Mouse (Mus musculus) midbrain, embryonic 11.5 days (tissue): ENCODE measurements at regions not wholly inside any gene's neighbourhood (a gene's known extent, or its start where the extent isn't known, plus 50 kb on each side); places are given as distances from the start of the nearest gene placed in this dataset.

Source experiments
- ATAC-seq: fragments of 200-750 bp; cut with Nextera tagmentation; 2 replicates; pipeline ENCODE4 v1.8.0; 2017; ENCODE audit warnings: moderate TSS enrichment, moderate library complexity; ENCODE audit not compliant: low FRiP score
- DNase-seq: peaks from one replicate; pipeline ENCODE4 v3.0.0; 2015; ENCODE audit warnings: low spot score; ENCODE audit errors: missing footprints
- H3K27ac ChIP-seq: fragments of 300-500 bp; sonication (generic); 2 replicates; pipeline ENCODE4 v1.5.1; 2014; ENCODE audit warnings: low read depth, low read length
- H3K27me3 ChIP-seq: fragments of 300-500 bp; sonication (generic); 2 replicates; pipeline ENCODE4 v1.6.1; 2014; ENCODE audit warnings: mild to moderate bottlenecking, low read length, moderate library complexity, mixed read lengths; ENCODE audit not compliant: control insufficient read depth, insufficient read depth
- H3K36me3 ChIP-seq: fragments of 300-500 bp; sonication (generic); 2 replicates; pipeline ENCODE4 v1.6.1; 2014; ENCODE audit warnings: mild to moderate bottlenecking, low read length, moderate library complexity, mixed read lengths; ENCODE audit not compliant: control insufficient read depth, insufficient read depth
- H3K4me1 ChIP-seq: fragments of 300-500 bp; sonication (generic); 2 replicates; pipeline ENCODE4 v1.6.1; 2014; ENCODE audit warnings: low read length; ENCODE audit not compliant: control insufficient read depth, insufficient read depth
- H3K4me2 ChIP-seq: fragments of 300-500 bp; sonication (generic); 2 replicates; pipeline ENCODE4 v1.6.1; 2014; ENCODE audit warnings: mild to moderate bottlenecking, moderate library complexity
- H3K4me3 ChIP-seq: fragments of 300-500 bp; sonication (generic); 2 replicates; pipeline ENCODE4 v1.5.1; 2014; ENCODE audit warnings: low read depth, low read length
- H3K9ac ChIP-seq: fragments of 300-500 bp; sonication (generic); 2 replicates; pipeline ENCODE4 v1.6.1; 2014; ENCODE audit warnings: low read length
- H3K9me3 ChIP-seq: fragments of 300-500 bp; sonication (generic); 2 replicates; pipeline ENCODE4 v1.6.1; 2016; ENCODE audit warnings: low read length; ENCODE audit not compliant: control insufficient read depth
- whole genome bisulfite sequencing: fragments of 180-500 bp; shearing (Covaris S2); extraction: QIAGEN DNeasy Blood & Tissue Kit; methylation state at CpG from one replicate; pipeline ENCODE4 v1.1.7; 2014; 5-methylcytosine and 5-hydroxymethylcytosine counted together

DNA sequence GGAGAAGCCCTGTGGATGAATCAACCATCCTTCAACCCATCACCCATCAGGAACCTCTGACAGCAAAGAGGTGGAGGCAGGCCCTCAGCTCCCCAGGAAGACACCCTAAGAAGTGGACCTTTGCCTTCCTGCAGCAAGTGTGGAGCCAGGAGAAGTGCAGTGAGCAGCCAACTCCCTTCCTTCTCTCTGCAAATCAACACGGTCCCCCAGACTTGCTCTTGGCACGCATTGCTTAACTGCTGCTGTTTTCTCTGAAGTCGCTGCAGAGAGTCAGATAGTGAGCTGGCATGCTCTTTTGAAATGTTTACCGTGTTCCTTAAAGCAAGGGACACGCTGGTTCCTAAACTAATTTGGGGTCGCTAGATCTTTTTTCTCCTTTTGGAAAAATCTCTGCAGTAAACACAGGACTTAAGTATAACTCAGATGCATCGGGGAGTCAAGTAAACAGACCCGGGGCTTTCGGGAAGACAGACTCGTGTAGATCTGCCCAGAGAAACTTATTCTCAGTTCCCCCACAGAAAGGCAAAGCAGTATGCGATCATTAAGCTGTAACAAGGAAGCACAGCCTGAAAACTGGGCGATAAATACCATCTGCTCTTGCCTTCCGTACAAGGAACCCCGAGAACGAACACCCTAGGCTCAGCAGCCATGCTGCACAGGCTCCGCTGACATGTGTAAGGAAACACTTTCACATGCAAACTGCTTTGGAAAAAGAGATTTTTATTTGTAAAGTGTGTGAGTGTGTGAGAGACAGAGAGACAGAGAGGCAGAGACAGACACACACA, 231.2 kb upstream of the Dio3 start:
- H3K9ac ChIP-seq = no peak overlapping the region
- peak; percentile 21 for DNase-seq
- H3K36me3 ChIP-seq = no peaks in the 10 kb centered on the region
- H3K4me3 ChIP-seq = no peak overlapping the region
- H3K9me3 ChIP-seq = no peaks in the 10 kb centered on the region
- no peak overlapping the region for H3K4me2 ChIP-seq
- H3K27me3 ChIP-seq = no peaks in the 10 kb centered on the region
- no peaks in the 10 kb centered on the region for H3K4me1 ChIP-seq
- no peak overlapping the region for H3K27ac ChIP-seq
- WGBS = 84% methylated on average over 16 of the region's 16 CpGs
- ATAC-seq = no peak

DNA sequence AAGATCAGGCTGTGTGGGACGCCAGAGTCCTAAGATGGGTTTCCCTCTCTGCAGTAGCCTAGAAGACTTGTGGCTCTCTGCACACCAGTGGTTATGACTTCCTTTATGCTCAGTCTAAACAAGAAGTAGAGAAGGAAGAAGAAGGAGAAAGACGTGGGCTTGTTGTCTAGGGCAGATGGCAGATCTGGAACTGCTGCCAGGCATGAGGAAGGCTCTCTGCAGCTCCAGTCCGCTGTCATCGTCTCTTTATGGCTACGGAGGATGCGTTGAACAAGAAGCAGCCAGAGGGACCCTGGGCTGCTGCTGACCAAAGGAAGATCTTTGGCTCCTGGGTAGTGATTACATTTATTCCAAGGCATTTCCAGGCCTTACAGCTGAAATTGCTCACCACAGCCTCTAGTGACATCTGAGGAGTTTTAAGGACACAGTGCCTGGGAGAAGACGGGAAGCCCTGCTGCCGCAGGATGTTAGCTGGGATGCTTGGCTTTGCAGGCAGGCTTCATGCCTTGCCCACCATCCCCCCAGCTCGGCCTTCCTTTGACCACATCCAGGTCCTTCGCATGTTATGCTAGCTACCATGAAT, 229.6 kb upstream of the Dio3 start:
- no peak overlapping the region for H3K4me2 ChIP-seq
- H3K9ac ChIP-seq = no peak overlapping the region
- H3K27ac ChIP-seq = no peak overlapping the region
- H3K4me3 ChIP-seq = no peak overlapping the region
- no peaks in the 10 kb centered on the region for H3K36me3 ChIP-seq
- 90% methylated on average over 10 of the region's 10 CpGs for WGBS
- H3K27me3 ChIP-seq = no peaks in the 10 kb centered on the region
- peak; percentile 8 for DNase-seq
- no peaks in the 10 kb centered on the region for H3K9me3 ChIP-seq
- ATAC-seq = no peak
- H3K4me1 ChIP-seq = no peaks in the 10 kb centered on the region

GRCm38 (mm10) chr12:110059321-110059720, 219.5 kb upstream of the Dio3 start:
- Histone ChIP-seq H3K4me3 (no peak overlapping the region), H3K4me1 (no peaks in the 10 kb centered on the region), H3K9me3 (no peaks in the 10 kb centered on the region), H3K4me2 (no peak overlapping the region), H3K27me3 (no peaks in the 10 kb centered on the region), H3K27ac (no peak overlapping the region), H3K9ac (no peak overlapping the region), H3K36me3 (no peaks in the 10 kb centered on the region)
- DNase-seq (no peak), ATAC-seq (no peak)
- WGBS = 78% methylated on average over 5 of the region's 5 CpGs

DNA sequence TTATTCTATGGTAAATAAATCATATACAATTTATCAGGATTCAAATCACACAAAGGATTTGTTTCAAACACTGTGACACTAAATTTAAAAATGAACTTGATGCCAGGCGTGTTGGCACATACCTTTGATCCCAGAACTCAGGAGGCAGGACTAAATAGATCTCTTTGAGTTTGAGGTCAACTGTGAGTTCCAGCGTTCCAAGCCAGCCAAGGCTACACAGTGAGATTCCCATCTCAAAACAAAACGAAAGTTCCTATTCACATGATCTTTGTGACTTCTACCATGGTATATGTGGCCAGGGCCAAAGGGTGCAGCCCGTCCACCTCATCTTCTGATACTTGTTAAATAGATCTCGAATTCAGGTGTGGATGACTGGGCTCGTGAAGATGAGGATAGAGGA, 216.9 kb upstream of the Dio3 start:
- no peak overlapping the region for H3K9ac ChIP-seq

GRCm38 (mm10) chr12:110063013-110063412, 215.9 kb upstream of the Dio3 start:
- H3K4me3 ChIP-seq = no peak overlapping the region
- H3K27ac ChIP-seq = no peak overlapping the region
- no peak overlapping the region for H3K4me2 ChIP-seq
- ATAC-seq (no peak), DNase-seq (no peak)
- no peaks in the 10 kb centered on the region for H3K4me1 ChIP-seq
- H3K9ac ChIP-seq = no peak overlapping the region
- WGBS = 79% methylated on average over 8 of the region's 8 CpGs
- no peaks in the 10 kb centered on the region for H3K36me3 ChIP-seq
- H3K27me3 ChIP-seq = no peaks in the 10 kb centered on the region
- H3K9me3 ChIP-seq = no peaks in the 10 kb centered on the region

More for the DNA sequence above, 216.9 kb upstream of the Dio3 start:
- ATAC-seq = no peak
- Histone ChIP-seq H3K4me1 (no peaks in the 10 kb centered on the region), H3K9me3 (no peaks in the 10 kb centered on the region), H3K4me2 (no peak overlapping the region), H3K4me3 (no peak overlapping the region), H3K27ac (no peak overlapping the region), H3K27me3 (no peaks in the 10 kb centered on the region), H3K36me3 (no peaks in the 10 kb centered on the region)
- DNase-seq = no peak
- 89% methylated on average over 6 of the region's 6 CpGs for WGBS

DNA sequence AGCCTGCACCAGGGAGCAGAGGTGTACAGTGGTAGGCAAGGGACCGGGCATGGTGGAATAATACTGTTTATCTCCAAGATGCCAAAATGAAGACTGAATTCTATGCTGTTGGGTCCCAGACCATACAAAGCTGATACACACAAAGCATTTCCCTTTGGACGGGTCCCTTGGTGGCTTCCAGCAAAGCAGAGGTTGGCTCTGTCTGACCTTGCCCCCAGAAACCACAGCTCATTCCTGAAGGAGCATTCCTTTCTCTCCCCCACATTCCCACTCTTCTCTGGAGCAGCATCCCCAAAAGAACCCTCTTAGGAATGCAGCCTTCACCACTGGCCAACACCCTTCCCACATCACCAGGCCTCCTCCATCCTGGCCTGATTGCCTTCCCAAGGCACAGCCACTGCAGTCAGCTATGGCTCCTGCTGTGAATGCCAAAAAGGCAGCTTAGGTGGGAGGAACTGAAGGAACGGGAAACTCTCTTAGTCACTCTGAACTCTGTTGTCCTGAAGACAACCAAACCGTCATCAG, 212.4 kb upstream of the Dio3 start:
- H3K4me1 ChIP-seq = no peaks in the 10 kb centered on the region
- H3K27ac ChIP-seq = no peak overlapping the region
- no peak overlapping the region for H3K4me2 ChIP-seq
- no peaks in the 10 kb centered on the region for H3K27me3 ChIP-seq
- no peak overlapping the region for H3K4me3 ChIP-seq
- no peak overlapping the region for H3K9ac ChIP-seq
- no peak for ATAC-seq
- no peaks in the 10 kb centered on the region for H3K36me3 ChIP-seq
- 61% methylated on average over 4 of the region's 4 CpGs for WGBS
- H3K9me3 ChIP-seq = peaks cover 6% of the 10 kb centered on the region; the same call in 1 of the 2 replicates
- DNase-seq = no peak

DNA sequence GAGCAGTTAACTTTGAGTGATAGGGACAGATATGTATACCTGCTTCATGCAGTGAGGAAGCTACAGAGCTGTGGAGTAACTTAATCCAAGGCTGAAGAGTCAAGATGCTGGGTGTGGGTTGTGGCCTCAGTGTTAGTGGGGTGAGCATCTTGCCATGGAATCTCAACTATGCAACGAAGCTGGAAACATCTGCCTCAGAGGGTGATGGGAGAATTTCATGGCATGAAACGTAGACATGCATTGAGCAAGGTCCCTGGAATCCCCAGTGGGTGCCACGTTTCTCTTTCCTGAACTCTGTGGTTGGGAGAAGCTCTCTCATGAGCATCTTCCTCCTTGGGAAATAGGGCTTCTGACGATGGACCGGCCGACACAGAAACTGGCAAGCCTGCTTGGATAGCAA, 208.4 kb upstream of the Dio3 start:
- Histone ChIP-seq H3K4me2 (no peak overlapping the region), H3K4me1 (no peaks in the 10 kb centered on the region), H3K4me3 (no peak overlapping the region), H3K36me3 (no peaks in the 10 kb centered on the region), H3K9ac (no peak overlapping the region), H3K27me3 (no peaks in the 10 kb centered on the region), H3K27ac (no peak overlapping the region), H3K9me3 (peaks cover 6% of the 10 kb centered on the region; the same call in 1 of the 2 replicates)
- DNase-seq = no peak
- 78% methylated on average over 6 of the region's 6 CpGs for WGBS
- ATAC-seq = no peak

DNA sequence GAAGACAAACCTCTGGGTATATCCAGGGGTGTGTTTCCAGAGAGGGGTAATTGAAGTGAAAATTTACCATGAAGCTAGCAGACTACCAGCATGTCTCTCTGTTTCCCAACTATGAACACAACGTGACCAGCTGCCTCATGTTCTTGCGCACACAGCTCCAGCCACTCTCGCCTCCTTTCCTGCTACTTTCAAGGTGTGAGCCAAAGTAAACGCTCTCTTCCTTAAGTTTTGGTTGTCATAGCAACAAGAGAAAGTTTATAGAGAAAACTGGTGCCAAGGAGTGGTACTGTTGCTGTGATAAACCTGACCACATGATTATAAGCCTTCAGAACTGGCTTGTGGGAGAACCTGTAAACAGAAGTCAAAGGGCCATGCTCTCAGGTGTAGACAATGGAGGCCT, 207.0 kb upstream of the Dio3 start:
- DNase-seq = no peak
- Histone ChIP-seq H3K27me3 (no peaks in the 10 kb centered on the region), H3K27ac (no peak overlapping the region), H3K9ac (no peak overlapping the region), H3K9me3 (peaks cover 6% of the 10 kb centered on the region; the same call in 1 of the 2 replicates), H3K4me2 (no peak overlapping the region), H3K4me1 (no peaks in the 10 kb centered on the region), H3K4me3 (no peak overlapping the region), H3K36me3 (no peaks in the 10 kb centered on the region)
- ATAC-seq = no peak
- WGBS = 81% methylated on average over 4 of the region's 4 CpGs

- Histone ChIP-seq H3K4me2 (no peak overlapping the region), H3K4me1 (no peaks in the 10 kb centered on the region), H3K9me3 (no peaks in the 10 kb centered on the region), H3K9ac (no peak overlapping the region), H3K27me3 (no peaks in the 10 kb centered on the region), H3K27ac (no peak overlapping the region), H3K36me3 (no peaks in the 10 kb centered on the region), H3K4me3 (no peak overlapping the region)
- ATAC-seq = no peak
- 89% methylated on average over 8 of the region's 8 CpGs for WGBS
- DNase-seq = no peak
Measured at GRCm38 (mm10) chr12:110074921-110075320, 203.9 kb upstream of the Dio3 start.
